Mouse (Mus musculus) heart, embryonic 12.5 days (tissue): ENCODE results near the gene Grm4. TPM values are rescaled to one million over a fixed set of nuclear protein-coding genes. Genes with fewer than 3 reads are reported as not detected.

Source experiments
- ATAC-seq: fragments of 200-750 bp; cut with Nextera tagmentation; 2 replicates; pipeline ENCODE4 v1.8.0; 2017; ENCODE audit warnings: moderate TSS enrichment, moderate library complexity; ENCODE audit not compliant: insufficient number of reproducible peaks, low FRiP score
- H3K27ac ChIP-seq: fragments of 300-500 bp; sonication (generic); 2 replicates; pipeline ENCODE4 v1.5.1; 2016; ENCODE audit warnings: mild to moderate bottlenecking, moderate library complexity; ENCODE audit not compliant: poor library complexity, severe bottlenecking
- H3K27me3 ChIP-seq: fragments of 300-500 bp; sonication (generic); replicated peaks from 2 replicates; pipeline ENCODE4 v1.6.1; 2016; ENCODE audit warnings: mild to moderate bottlenecking, moderate library complexity
- H3K36me3 ChIP-seq: fragments of 300-500 bp; sonication (generic); 2 replicates; pipeline ENCODE4 v1.6.1; 2016; ENCODE audit warnings: mild to moderate bottlenecking, moderate library complexity
- H3K4me1 ChIP-seq: fragments of 300-500 bp; sonication (generic); replicated peaks from 2 replicates; pipeline ENCODE4 v1.6.1; 2016; ENCODE audit warnings: mild to moderate bottlenecking
- H3K4me2 ChIP-seq: fragments of 300-500 bp; sonication (generic); 2 replicates; pipeline ENCODE4 v1.6.1; 2016; ENCODE audit warnings: mild to moderate bottlenecking, moderate library complexity
- H3K4me3 ChIP-seq: fragments of 300-500 bp; sonication (generic); 2 replicates; pipeline ENCODE4 v1.5.1; 2016; ENCODE audit warnings: mild to moderate bottlenecking
- H3K9ac ChIP-seq: fragments of 300-500 bp; sonication (generic); 2 replicates; pipeline ENCODE4 v1.6.1; 2016; ENCODE audit warnings: mild to moderate bottlenecking, moderate library complexity
- H3K9me3 ChIP-seq: fragments of 300-500 bp; sonication (generic); replicated peaks from 2 replicates; pipeline ENCODE4 v1.6.1; 2016; ENCODE audit warnings: mild to moderate bottlenecking, moderate library complexity
- WGBS: fragments of 180-500 bp; shearing (Covaris S2); methylation state at CpG from one replicate; pipeline ENCODE4 v1.1.7; 2016; 5-methylcytosine and 5-hydroxymethylcytosine counted together
- polyA plus RNA-seq: library from polyadenylated mRNA; unstranded; fragments of >200 nt; fragmentation: Nextera tagmentation; extraction: Ambion mirVana; gene quantifications from 2 replicates; pipeline ENCODE4 v1.2.1, GENCODE M21; 2016

Gene Grm4
- polyA plus RNA-seq, 1 experiment from 2014 or later: 0.10 TPM

GRCm38 (mm10) chr17:27480143-27481103 lies 40.8 kb downstream of the Grm4 start:
- Histone ChIP-seq H3K27ac (peak overlapping the region; percentile 1; the same call in 1 of the 2 replicates), H3K9ac (no peak overlapping the region), H3K4me1 (peaks cover 15% of the 10 kb centered on the region), H3K9me3 (peaks cover 4% of the 10 kb centered on the region), H3K4me2 (peak overlapping the region; percentile 50), H3K36me3 (no peaks in the 10 kb centered on the region), H3K4me3 (no peak overlapping the region), H3K27me3 (peaks cover 36% of the 10 kb centered on the region)
- 26% methylated on average over 29 of the region's 29 CpGs for WGBS
- ATAC-seq: peak; percentile 69

- H3K27ac ChIP-seq: no peak overlapping the region
- H3K4me1 ChIP-seq: peaks cover 9% of the 10 kb centered on the region
- no peak for ATAC-seq
- no peaks in the 10 kb centered on the region for H3K27me3 ChIP-seq
- peaks cover 4% of the 10 kb centered on the region for H3K9me3 ChIP-seq
- no peak overlapping the region for H3K9ac ChIP-seq
- no peaks in the 10 kb centered on the region for H3K36me3 ChIP-seq
- 90% methylated on average over 11 of the region's 11 CpGs for WGBS
- no peak overlapping the region for H3K4me3 ChIP-seq
- H3K4me2 ChIP-seq: no peak overlapping the region
These were observed 45.6 kb downstream of the Grm4 start for GRCm38 (mm10) chr17:27475650-27476049.

GRCm38 (mm10) chr17:27466620-27467019 lies 54.6 kb downstream of the Grm4 start:
- ATAC-seq: no peak
- H3K9me3 ChIP-seq: no peaks in the 10 kb centered on the region

GRCm38 (mm10) chr17:27465924-27466323 lies 55.3 kb downstream of the Grm4 start:
- H3K27me3 ChIP-seq: peaks cover 31% of the 10 kb centered on the region
- no peak overlapping the region for H3K9ac ChIP-seq
- H3K4me2 ChIP-seq: no peak overlapping the region
- no peak overlapping the region for H3K27ac ChIP-seq
- H3K4me3 ChIP-seq: no peak overlapping the region
- H3K4me1 ChIP-seq: no peaks in the 10 kb centered on the region
- ATAC-seq: no peak
- WGBS: 73% methylated on average over 8 of the region's 8 CpGs
- no peaks in the 10 kb centered on the region for H3K36me3 ChIP-seq
- H3K9me3 ChIP-seq: no peaks in the 10 kb centered on the region

More at GRCm38 (mm10) chr17:27466620-27467019, 54.6 kb downstream of the Grm4 start:
- no peak overlapping the region for H3K4me3 ChIP-seq
- H3K27me3 ChIP-seq: peaks cover 31% of the 10 kb centered on the region
- no peaks in the 10 kb centered on the region for H3K4me1 ChIP-seq
- H3K27ac ChIP-seq: no peak overlapping the region
- no peaks in the 10 kb centered on the region for H3K36me3 ChIP-seq
- no peak overlapping the region for H3K4me2 ChIP-seq
- 16% methylated on average over 6 of the region's 6 CpGs for WGBS
- no peak overlapping the region for H3K9ac ChIP-seq

GRCm38 (mm10) chr17:27464327-27464962 lies 56.8 kb downstream of the Grm4 start:
- no peak for ATAC-seq
- Histone ChIP-seq H3K4me2 (no peak overlapping the region), H3K4me1 (no peaks in the 10 kb centered on the region), H3K27me3 (peaks cover 46% of the 10 kb centered on the region), H3K36me3 (no peaks in the 10 kb centered on the region), H3K9ac (no peak overlapping the region), H3K9me3 (no peaks in the 10 kb centered on the region), H3K27ac (no peak overlapping the region), H3K4me3 (no peak overlapping the region)
- 49% methylated on average over 8 of the region's 8 CpGs for WGBS

- Histone ChIP-seq H3K27me3 (peaks cover 49% of the 10 kb centered on the region), H3K4me1 (no peaks in the 10 kb centered on the region), H3K4me2 (no peak overlapping the region), H3K9me3 (no peaks in the 10 kb centered on the region), H3K4me3 (no peak overlapping the region), H3K9ac (no peak overlapping the region), H3K27ac (no peak overlapping the region), H3K36me3 (no peaks in the 10 kb centered on the region)
- WGBS: 70% methylated on average over 10 of the region's 10 CpGs
- ATAC-seq: no peak
These were observed 61.2 kb downstream of the Grm4 start for GRCm38 (mm10) chr17:27459979-27460378.

- Histone ChIP-seq H3K4me3 (no peak overlapping the region), H3K4me1 (no peaks in the 10 kb centered on the region), H3K27ac (no peak overlapping the region), H3K4me2 (no peak overlapping the region), H3K36me3 (no peaks in the 10 kb centered on the region), H3K9me3 (no peaks in the 10 kb centered on the region), H3K27me3 (peaks cover 43% of the 10 kb centered on the region), H3K9ac (no peak overlapping the region)
- 79% methylated on average over 3 of the region's 3 CpGs for WGBS
- ATAC-seq: no peak
These were observed 62.0 kb downstream of the Grm4 start for GRCm38 (mm10) chr17:27459241-27459640.

GRCm38 (mm10) chr17:27457863-27458494 lies 63.2 kb downstream of the Grm4 start:
- Histone ChIP-seq H3K4me1 (no peaks in the 10 kb centered on the region), H3K27me3 (peaks cover 43% of the 10 kb centered on the region), H3K36me3 (no peaks in the 10 kb centered on the region), H3K4me2 (no peak overlapping the region), H3K4me3 (no peak overlapping the region), H3K27ac (no peak overlapping the region), H3K9me3 (no peaks in the 10 kb centered on the region), H3K9ac (no peak overlapping the region)
- 67% methylated on average over 3 of the region's 3 CpGs for WGBS
- ATAC-seq: no peak

GRCm38 (mm10) chr17:27457038-27457577 lies 64.1 kb downstream of the Grm4 start:
- H3K9me3 ChIP-seq: no peaks in the 10 kb centered on the region
- no peak overlapping the region for H3K4me2 ChIP-seq
- H3K27ac ChIP-seq: no peak overlapping the region
- ATAC-seq: no peak
- H3K4me3 ChIP-seq: no peak overlapping the region
- peaks cover 50% of the 10 kb centered on the region for H3K27me3 ChIP-seq
- 81% methylated on average over 9 of the region's 9 CpGs for WGBS
- no peak overlapping the region for H3K9ac ChIP-seq
- H3K4me1 ChIP-seq: no peaks in the 10 kb centered on the region
- H3K36me3 ChIP-seq: no peaks in the 10 kb centered on the region

GRCm38 (mm10) chr17:27456364-27456763 lies 64.8 kb downstream of the Grm4 start:
- H3K4me2 ChIP-seq: no peak overlapping the region
- H3K4me1 ChIP-seq: no peaks in the 10 kb centered on the region
- H3K9me3 ChIP-seq: no peaks in the 10 kb centered on the region
- no peak for ATAC-seq
- H3K27me3 ChIP-seq: peaks cover 52% of the 10 kb centered on the region
- no peak overlapping the region for H3K9ac ChIP-seq
- no peaks in the 10 kb centered on the region for H3K36me3 ChIP-seq
- no peak overlapping the region for H3K27ac ChIP-seq
- 79% methylated on average over 11 of the region's 11 CpGs for WGBS
- H3K4me3 ChIP-seq: no peak overlapping the region
